Mouse (Mus musculus): ENCODE measurements around the gene Runx1.

DNA sequence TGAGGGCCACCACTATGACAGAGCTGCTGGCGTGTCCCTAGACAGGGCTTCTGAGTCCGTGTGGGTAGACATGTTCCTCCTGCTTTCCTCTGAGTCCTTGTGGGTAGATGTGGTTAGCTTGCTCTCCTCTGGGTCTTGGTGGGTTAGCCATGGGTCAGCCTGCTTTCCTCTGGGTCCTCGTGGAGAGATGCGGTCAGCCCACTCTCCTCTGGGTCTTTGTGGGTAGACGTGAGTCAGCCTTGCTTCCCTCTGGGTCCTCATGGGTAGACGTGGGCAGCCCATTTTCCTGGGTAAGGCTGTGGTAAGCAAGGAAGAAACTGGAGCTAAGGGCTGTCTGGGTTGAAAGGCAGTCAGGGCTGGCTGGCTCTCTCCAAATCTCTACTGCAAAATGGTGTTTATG lies 26.3 kb upstream of the Runx1 start:
- no peak for TF ChIP-seq POLR2A (IDR thresholded peaks at IDR 0.05; ENCODE audit: insufficient read depth, low read length)
- no peak for TF ChIP-seq CTCF (IDR thresholded peaks at IDR 0.05; ENCODE audit: low read depth, low read length)
- TF ChIP-seq EP300 (IDR thresholded peaks at IDR 0.05; ENCODE audit: insufficient read depth, low read depth, low read length): no peak
